Mouse (Mus musculus): ENCODE data around the gene Tmed5.

DNA sequence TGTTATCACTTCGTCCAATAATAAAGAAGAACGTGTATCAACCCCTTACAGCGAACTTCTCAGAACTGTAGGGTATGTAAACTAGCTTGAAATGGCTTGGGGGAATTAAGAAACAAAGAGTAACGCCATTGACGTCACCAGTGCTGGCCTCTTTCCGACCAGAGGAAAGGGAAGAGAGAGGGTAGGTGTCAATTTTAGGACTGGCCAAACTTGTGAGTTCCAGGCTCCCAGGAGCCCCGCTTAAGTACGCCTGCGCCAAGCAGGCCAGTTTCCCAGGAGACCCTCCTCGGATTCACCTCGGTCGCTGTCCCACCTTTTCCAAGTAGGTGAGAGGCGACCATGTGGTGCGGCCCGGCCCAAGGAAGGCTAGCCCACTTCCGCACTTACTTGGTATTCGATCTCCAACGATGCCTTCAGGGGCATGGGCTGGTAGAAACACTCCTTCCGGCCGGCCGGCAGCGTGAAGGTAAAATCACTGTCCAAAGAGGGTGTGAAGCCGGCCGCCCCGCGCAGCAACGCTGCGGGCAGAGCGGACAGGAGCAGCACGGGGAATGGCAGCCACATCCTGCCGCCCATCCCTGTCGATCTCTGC lies 475 bp downstream of the Tmed5 start:
- TF ChIP-seq CTCF (IDR thresholded peaks at IDR 0.05; ENCODE audit: low read depth), result no peak
- no peak for TF ChIP-seq EP300 (IDR thresholded peaks at IDR 0.05; ENCODE audit: low read depth)
